Mouse (Mus musculus): ENCODE data around the gene Samd9l.

Gene Samd9l

DNA sequence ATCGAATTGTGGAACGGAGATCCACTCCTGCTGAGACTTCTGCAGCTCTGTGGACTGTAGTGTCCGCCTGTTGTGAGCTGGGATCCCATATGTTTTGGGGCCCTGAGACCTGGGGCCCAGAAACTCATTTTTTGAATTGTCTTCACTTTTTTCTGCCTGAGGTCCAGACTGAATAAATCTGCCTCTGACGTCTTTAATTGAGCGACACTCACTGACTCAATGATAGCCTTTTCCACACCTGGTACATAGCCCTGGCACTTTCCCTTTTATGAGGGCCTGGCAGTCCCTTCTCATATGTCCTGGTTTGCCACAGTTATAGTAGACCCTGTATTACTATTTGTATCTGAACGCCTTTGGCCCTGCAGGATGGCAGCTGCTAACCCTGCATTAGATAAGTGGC lies 60.2 kb downstream of the Samd9l start:
- WGBS: 87% methylated on average over 6 of the region's 6 CpGs

All from cerebral cortex, adult 2 months (tissue).